Comparison of ENCODE assay signal across 1 mouse cellular context in the genomic region with DNA sequence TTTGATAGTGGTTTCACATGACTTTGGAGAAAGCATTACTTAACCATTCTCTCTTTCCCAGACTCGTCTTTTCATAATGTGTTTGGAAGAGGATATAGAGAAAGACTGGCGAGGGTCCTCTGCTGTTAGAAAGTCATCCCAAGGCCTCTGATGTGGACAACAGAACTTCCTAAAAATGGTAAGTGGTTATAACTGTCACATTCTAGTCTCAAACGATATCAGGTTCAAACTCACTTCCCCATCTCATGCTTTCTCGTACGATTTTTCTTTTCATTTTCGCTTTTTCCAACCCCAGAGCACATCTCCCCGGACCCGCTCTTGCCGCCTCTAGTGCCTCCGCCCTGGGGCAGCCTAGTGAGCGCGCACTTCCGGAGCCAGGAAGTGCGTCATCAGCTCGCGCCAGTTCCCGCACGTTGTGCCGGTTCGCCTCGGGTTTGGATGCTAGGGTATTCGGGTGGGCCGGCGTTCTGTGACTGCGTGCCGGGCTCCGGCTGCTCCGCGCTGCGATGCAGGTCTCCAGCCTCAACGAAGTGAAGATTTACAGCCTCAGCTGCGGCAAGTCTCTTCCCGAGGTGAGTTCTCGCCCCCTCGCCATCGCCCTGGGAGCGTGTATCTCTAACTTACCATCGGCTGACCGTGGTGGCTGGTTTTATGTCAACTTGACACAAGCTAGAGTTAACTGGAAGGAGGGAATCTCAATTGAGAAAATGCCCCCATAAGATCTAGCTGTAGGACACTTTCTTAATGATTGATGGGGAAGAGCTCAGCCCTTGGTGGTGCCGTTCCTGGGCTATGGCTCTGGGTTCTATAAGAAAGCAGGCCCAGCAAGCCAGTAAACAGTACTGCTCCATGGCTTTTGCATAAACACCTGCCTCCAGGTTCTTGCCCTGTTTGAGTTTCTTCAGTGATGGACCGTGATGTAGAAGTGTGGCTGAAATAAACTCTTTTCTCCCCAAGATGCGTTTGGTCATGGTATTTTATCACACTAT.
TF ChIP-seq lines count a peak whose summit lies in the region.

A gene (plus strand): TSS at position 411 of the 989 bp plus-strand sequence.

TF ChIP-seq in MEL, 35 proteins besides CTCF, POLR2A, EP300 and RAD21 (continued from another document):
- TF ChIP-seq TAL1 (IDR thresholded peaks at IDR 0.05; ENCODE audit: low read length) (no peak), POLR2AphosphoS5 (IDR thresholded peaks at IDR 0.05; ENCODE audit: borderline replicate concordance, low read depth, low read length) (no peak), ZMIZ1 (IDR thresholded peaks at IDR 0.05; ENCODE audit: low read depth, low read length) (0 out of 2 replicates have a peak, but pooled peaks have one; percentile 57), MXI1 (IDR thresholded peaks at IDR 0.05; ENCODE audit: low read depth, low read length) (peak; percentile 94), POLR2AphosphoS2 (IDR thresholded peaks at IDR 0.05; ENCODE audit: low read length) (peak; percentile 90), MAFK (IDR thresholded peaks at IDR 0.05; ENCODE audit: borderline replicate concordance, low read depth, low read length) (no peak)
